In the genomic region with DNA sequence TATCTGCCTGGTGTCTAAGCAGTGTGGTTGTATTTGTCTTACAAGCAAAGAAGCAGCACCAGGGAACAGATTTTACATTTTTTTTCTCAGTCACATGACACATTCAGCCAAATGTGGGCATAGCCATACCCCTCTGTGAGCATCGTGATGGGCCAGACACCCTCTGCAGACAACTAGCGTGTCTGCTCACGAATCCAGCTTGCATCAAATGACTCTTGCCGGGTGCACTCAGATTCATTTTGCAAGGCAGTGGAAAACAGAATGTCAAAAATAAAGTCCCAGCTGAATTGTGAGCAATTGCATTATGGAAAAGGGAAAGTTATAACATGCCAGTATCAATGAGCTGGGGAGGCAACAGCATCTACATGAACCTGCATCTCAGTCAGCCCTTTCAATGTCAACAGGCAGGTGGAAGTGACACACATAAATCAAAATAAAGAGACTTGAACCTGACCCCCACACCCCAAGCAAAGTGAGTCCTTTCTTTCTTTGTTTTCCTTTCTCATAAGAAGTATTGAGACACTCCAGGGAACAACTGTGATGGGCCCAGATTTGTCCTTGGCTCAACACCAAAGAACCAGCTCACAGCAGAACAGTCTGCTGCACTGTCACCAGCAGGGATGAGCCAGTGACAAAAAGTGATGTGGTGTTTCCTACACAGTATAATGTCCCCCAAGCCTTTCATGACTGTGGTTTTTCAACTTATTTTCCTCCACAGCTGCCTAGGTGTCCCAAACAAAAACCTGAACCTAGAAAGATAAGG, we compare ENCODE assay signal across 16 mouse cellular contexts.
DNase-seq lines count a peak whose midpoint lies in the region; TF ChIP-seq lines count a peak whose summit lies in the region.
"Had no signal": no experiment of that assay in that cellular context is flagged by ENCODE, and none has a peak within 500 bp of the region (broad histone marks: within the 10 kb centered on the region; RNA-seq: fewer than 3 reads in every experiment).

No protein-coding gene starts in this region.

- H3K4me3 ChIP-seq in left cerebral cortex, adult 2 months: no peak overlapping the region
- no peak overlapping the region for H3K4me3 ChIP-seq in layer of hippocampus, adult 2 months
- H3K4me3 ChIP-seq: embryonic facial prominence, embryonic 15.5 days; forebrain, embryonic 13.5 days; limb, embryonic 12.5 days; megakaryocyte, embryonic 14.5 days had no signal

- no peak for TF ChIP-seq CTCF in left cerebral cortex, adult 2 months (IDR thresholded peaks at IDR 0.05)
- no peak for TF ChIP-seq CTCF in layer of hippocampus, adult 2 months (conservative IDR thresholded peaks at IDR 0.05)

- intact Hi-C loops in left cerebral cortex, adult 2 months (cut with DNase I): no loop called here
- intact Hi-C loops in left cerebral cortex, postnatal 25 days (cut with DNase I): loop anchor here (5.0 kb wide), 1 partner anchor 55 kb away; no protein-coding TSS in a partner anchor

- peak; percentile 7 for DNase-seq in left cerebral cortex, adult 11 months (ENCODE audit: low spot score)
- DNase-seq in left cerebral cortex, adult 2 months (ENCODE audit: extremely low spot score in 1 of 2, low spot score in 2 of 2): no peak
- DNase-seq in layer of hippocampus, adult 2 months (ENCODE audit: low spot score in 2 of 2): peak; percentile 61 to 70
- DNase-seq in left cerebral cortex, postnatal 25 days (ENCODE audit: low spot score in 2 of 2): peak; percentile 22 to 72
- peak; percentile 45 for DNase-seq in telencephalon, adult 2 months (ENCODE audit: low read depth, low spot score)
- no peak for DNase-seq in kidney, adult 8-10 months
- no peak for DNase-seq in kidney, postnatal 4 days
- DNase-seq: cerebellum, adult 11 months; gastrocnemius, postnatal 14 days; heart, postnatal 4 days; liver, postnatal 0 days had no signal

- no peak overlapping the region for H3K27ac ChIP-seq in left cerebral cortex, adult 2 months
- peak overlapping the region; percentile 78 for H3K27ac ChIP-seq in layer of hippocampus, adult 2 months
- H3K27ac ChIP-seq: embryonic facial prominence, embryonic 15.5 days; forebrain, embryonic 13.5 days; kidney, postnatal 0 days; limb, embryonic 12.5 days had no signal

Comparison
In these comparisons a context has a peak if more than half of its experiments do, and no peak if none do; other contexts are left out.
1. DNase-seq: peak in left cerebral cortex, adult 11 months (single experiment), layer of hippocampus, adult 2 months (2 of 2), left cerebral cortex, postnatal 25 days (2 of 2) and telencephalon, adult 2 months (single experiment); none in left cerebral cortex, adult 2 months (0 of 2), kidney, adult 8-10 months (0 of 2) and kidney, postnatal 4 days (0 of 2).